Mouse (Mus musculus): Measurements from ENCODE around the gene Dram1.
"Not testable (repeated sequence)": the region's sequence is repeated elsewhere in the genome, so short reads cannot be mapped to it uniquely, and the experiment has no call there.

The Dram1 gene

GRCm38 (mm10) chr10:88385758-88386157, 6.9 kb upstream of the Dram1 start:
- DNase-seq (ENCODE audit: low read depth), result no peak

- DNase-seq (ENCODE audit: low read depth), result no peak
Measured at GRCm38 (mm10) chr10:88385290-88385689, 6.4 kb upstream of the Dram1 start.

GRCm38 (mm10) chr10:88384081-88384480, 5.2 kb upstream of the Dram1 start:
- no peak for DNase-seq (ENCODE audit: low read depth)

- DNase-seq (ENCODE audit: low read depth), result no peak
Measured at GRCm38 (mm10) chr10:88383479-88383878, 4.6 kb upstream of the Dram1 start.

GRCm38 (mm10) chr10:88382009-88382408, 3.1 kb upstream of the Dram1 start:
- DNase-seq (ENCODE audit: low read depth), result no peak

GRCm38 (mm10) chr10:88381286-88381685, 2.4 kb upstream of the Dram1 start:
- no peak for DNase-seq (ENCODE audit: low read depth)

- no peak for DNase-seq (ENCODE audit: low read depth)
Measured at GRCm38 (mm10) chr10:88380430-88381060, 1.7 kb upstream of the Dram1 start.

GRCm38 (mm10) chr10:88380002-88380401, 1.1 kb upstream of the Dram1 start:
- no peak for DNase-seq (ENCODE audit: low read depth)

- DNase-seq (ENCODE audit: low read depth), result no peak
Measured at GRCm38 (mm10) chr10:88377666-88378065, 1.2 kb downstream of the Dram1 start.

- DNase-seq (ENCODE audit: low read depth), result peak; percentile 91
Measured at GRCm38 (mm10) chr10:88376770-88377169, 2.1 kb downstream of the Dram1 start.

- DNase-seq (ENCODE audit: low read depth), result no peak
Measured at GRCm38 (mm10) chr10:88374984-88375383, 3.9 kb downstream of the Dram1 start.

GRCm38 (mm10) chr10:88372945-88373344, 5.9 kb downstream of the Dram1 start:
- DNase-seq (ENCODE audit: low read depth), result not testable (repeated sequence)

GRCm38 (mm10) chr10:88372436-88372835, 6.4 kb downstream of the Dram1 start:
- no peak for DNase-seq (ENCODE audit: low read depth)

- DNase-seq (ENCODE audit: low read depth), result peak; percentile 67
Measured at GRCm38 (mm10) chr10:88371793-88372192, 7.1 kb downstream of the Dram1 start.

GRCm38 (mm10) chr10:88369233-88369632, 9.6 kb downstream of the Dram1 start:
- no peak for DNase-seq (ENCODE audit: low read depth)

- DNase-seq (ENCODE audit: low read depth), result no peak
Measured at GRCm38 (mm10) chr10:88364221-88364620, 14.7 kb downstream of the Dram1 start.

GRCm38 (mm10) chr10:88362218-88362617, 16.7 kb downstream of the Dram1 start:
- no peak for DNase-seq (ENCODE audit: low read depth)

- peak; percentile 82 for DNase-seq (ENCODE audit: low read depth)
Measured at GRCm38 (mm10) chr10:88356983-88357559, 21.8 kb downstream of the Dram1 start.

GRCm38 (mm10) chr10:88356114-88356982, 22.5 kb downstream of the Dram1 start:
- DNase-seq (ENCODE audit: low read depth), result no peak

GRCm38 (mm10) chr10:88354599-88354998, 24.3 kb downstream of the Dram1 start:
- no peak for DNase-seq (ENCODE audit: low read depth)

- DNase-seq (ENCODE audit: low read depth), result no peak
Measured at GRCm38 (mm10) chr10:88352549-88352948, 26.3 kb downstream of the Dram1 start.

- no peak for DNase-seq (ENCODE audit: low read depth)
Measured at GRCm38 (mm10) chr10:88351411-88352103, 27.3 kb downstream of the Dram1 start.
